Mouse (Mus musculus) MEL (cell line): ENCODE results near the gene Vwce. TPM values are rescaled to one million over a fixed set of nuclear protein-coding genes. Genes with fewer than 3 reads are reported as not detected.

Experiments
- polyA plus RNA-seq, 2 experiments: library from polyadenylated mRNA; stranded (reverse) in 1 of 2; unstranded in 1 of 2; fragments of >175 nt in 1 of 2; fragments of >200 nt in 1 of 2; gene quantifications; 2 replicates each; pipeline versions ENCODE4 v1.2.1 to v1.2.4; 2012; ENCODE audit warnings: low replicate concordance in 2 of 2, low read depth in 1 of 2; ENCODE audit not compliant: insufficient read length in 2 of 2, insufficient read depth in 1 of 2, missing spikeins in 1 of 2
- total RNA-seq: library from RNA; depleted of rRNA; stranded (reverse); fragments of 300-350 nt; gene quantifications from 2 replicates; pipeline ENCODE4 v1.2.3, GENCODE M21; 2012; rRNA removed

The Vwce gene
- total and polyA plus RNA-seq, 3 experiments = 0.04 to 666 (median 1.8) TPM

Other genes starting within 250 kb of the Vwce start
- not detected in 2 replicates for gene Syt7, start 245.1 kb upstream of the Vwce start, total RNA-seq
- not detected for gene Syt7, start 245.1 kb upstream of the Vwce start, polyA plus RNA-seq
- not detected in 2 replicates for gene Lrrc10b, start 176.7 kb upstream of the Vwce start, total RNA-seq
- gene Lrrc10b, start 176.7 kb upstream of the Vwce start, polyA plus RNA-seq = not detected
- gene Ppp1r32, start 151.3 kb upstream of the Vwce start, total RNA-seq = 0.19 and 0.23 TPM in 2 replicates
- gene Ppp1r32, start 151.3 kb upstream of the Vwce start, polyA plus RNA-seq = under 1 TPM in 1 of 2 experiments, not detected in 1; 0.57 TPM
- gene Cpsf7, start 108.9 kb upstream of the Vwce start, total RNA-seq = 36.2 and 36.9 TPM in 2 replicates
- 100 to 1,000 TPM in 1 of 2 experiments, 10 to 100 TPM in 1; 69.8 to 183 TPM for gene Cpsf7, start 108.9 kb upstream of the Vwce start, polyA plus RNA-seq
- gene Sdhaf2, start 108.1 kb upstream of the Vwce start, total RNA-seq = 61.2 and 68.5 TPM in 2 replicates
- 10 to 100 TPM in 1 of 2 experiments, not detected in 1; 74.6 TPM for gene Sdhaf2, start 108.1 kb upstream of the Vwce start, polyA plus RNA-seq
- 38.5 and 48.0 TPM in 2 replicates for gene Tmem216, start 78.0 kb upstream of the Vwce start, total RNA-seq
- gene Tmem216, start 78.0 kb upstream of the Vwce start, polyA plus RNA-seq = 10 to 100 TPM in 1 of 2 experiments, not detected in 1; 48.1 TPM
- 7.6 and 9.0 TPM in 2 replicates for gene Cyb561a3, start 57.0 kb upstream of the Vwce start, total RNA-seq
- 10 to 100 TPM in 1 of 2 experiments, not detected in 1; 14.3 TPM for gene Cyb561a3, start 57.0 kb upstream of the Vwce start, polyA plus RNA-seq
- 10.8 and 11.9 TPM in 2 replicates for gene Tmem138, start 56.9 kb upstream of the Vwce start, total RNA-seq
- gene Tmem138, start 56.9 kb upstream of the Vwce start, polyA plus RNA-seq = 10 to 100 TPM in 1 of 2 experiments, not detected in 1; 25.2 TPM
- gene Ddb1, start 28.9 kb upstream of the Vwce start, total RNA-seq = 363 and 365 TPM in 2 replicates
- 100 to 1,000 TPM; 116 to 459 TPM for gene Ddb1, start 28.9 kb upstream of the Vwce start, polyA plus RNA-seq
- 3.6 and 3.7 TPM in 2 replicates for gene Tkfc, start 28.6 kb upstream of the Vwce start, total RNA-seq
- 10 to 100 TPM in 1 of 2 experiments, not detected in 1; 12.8 TPM for gene Tkfc, start 28.6 kb upstream of the Vwce start, polyA plus RNA-seq
- gene Pga5, start 43.9 kb downstream of the Vwce start, total RNA-seq = not detected in 2 replicates
- not detected for gene Pga5, start 43.9 kb downstream of the Vwce start, polyA plus RNA-seq
- gene Vps37c, start 54.5 kb downstream of the Vwce start, total RNA-seq = 6.5 and 8.1 TPM in 2 replicates
- 10 to 100 TPM in 1 of 2 experiments, not detected in 1; 11.9 TPM for gene Vps37c, start 54.5 kb downstream of the Vwce start, polyA plus RNA-seq
- not detected in 2 replicates for gene Cd5, start 104.8 kb downstream of the Vwce start, total RNA-seq
- not detected for gene Cd5, start 104.8 kb downstream of the Vwce start, polyA plus RNA-seq
- gene Cd6, start 195.8 kb downstream of the Vwce start, total RNA-seq = not detected in 2 replicates
- gene Cd6, start 195.8 kb downstream of the Vwce start, polyA plus RNA-seq = not detected
- gene Slc15a3, start 205.5 kb downstream of the Vwce start, total RNA-seq = not detected in 2 replicates
- not detected for gene Slc15a3, start 205.5 kb downstream of the Vwce start, polyA plus RNA-seq
- gene Tmem132a, start 235.7 kb downstream of the Vwce start, total RNA-seq = not detected in 2 replicates
- gene Tmem132a, start 235.7 kb downstream of the Vwce start, polyA plus RNA-seq = not detected
- 20.6 and 30.4 TPM in 2 replicates for gene Tmem109, start 247.8 kb downstream of the Vwce start, total RNA-seq
- gene Tmem109, start 247.8 kb downstream of the Vwce start, polyA plus RNA-seq = 10 to 100 TPM in 1 of 2 experiments, not detected in 1; 42.4 TPM